Mouse (Mus musculus) mouse embryonic stem cell (cell line): ENCODE data around the gene Tbx6.
"Not testable (repeated sequence)": the region's sequence is repeated elsewhere in the genome, so short reads cannot be mapped to it uniquely, and the experiment has no call there.

Experiments used
- in situ Hi-C, 2 experiments: fragments of 300-500 bp; cut with MboI; formaldehyde crosslinking; loops; 1 replicate in 1 of 2; 3 replicates in 1 of 2; pipeline ENCODE4 v1.14.3; 2019 to 2020; ENCODE audit warnings: low sequenced_read_pairs in 2 of 2, low pct_unique_long_range_greater_than_20kb in 1 of 2, mixed read lengths in 1 of 2; ENCODE audit not compliant: unreplicated experiment in 1 of 2

The Tbx6 gene

DNA sequence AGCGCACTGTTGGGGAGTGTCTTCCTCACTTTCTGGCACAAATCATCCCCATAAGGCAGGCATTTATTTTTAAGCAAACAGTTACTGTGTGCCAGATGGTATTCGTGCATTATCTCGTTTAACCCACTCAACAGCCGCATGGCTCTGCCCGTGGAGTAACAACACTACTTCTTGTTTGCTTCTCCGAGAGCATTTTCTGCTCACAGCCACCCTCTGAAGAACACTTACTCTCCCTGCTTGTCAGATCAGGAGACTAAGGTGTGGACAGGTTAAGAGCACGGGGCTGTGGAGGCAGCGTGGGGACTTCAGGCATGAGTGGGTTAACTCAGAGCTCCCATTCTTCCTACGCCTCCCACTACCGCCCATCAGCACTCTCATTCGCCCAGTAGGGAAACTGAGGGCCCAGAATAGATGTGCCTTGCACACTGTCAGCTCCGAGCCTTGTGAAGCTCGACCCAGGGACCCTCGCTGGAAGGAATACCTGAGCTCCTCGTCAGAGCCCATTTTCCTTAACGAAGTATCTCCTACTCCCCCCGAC lies 18.7 kb upstream of the Tbx6 start:
- in situ Hi-C loops = no loop called here

DNA sequence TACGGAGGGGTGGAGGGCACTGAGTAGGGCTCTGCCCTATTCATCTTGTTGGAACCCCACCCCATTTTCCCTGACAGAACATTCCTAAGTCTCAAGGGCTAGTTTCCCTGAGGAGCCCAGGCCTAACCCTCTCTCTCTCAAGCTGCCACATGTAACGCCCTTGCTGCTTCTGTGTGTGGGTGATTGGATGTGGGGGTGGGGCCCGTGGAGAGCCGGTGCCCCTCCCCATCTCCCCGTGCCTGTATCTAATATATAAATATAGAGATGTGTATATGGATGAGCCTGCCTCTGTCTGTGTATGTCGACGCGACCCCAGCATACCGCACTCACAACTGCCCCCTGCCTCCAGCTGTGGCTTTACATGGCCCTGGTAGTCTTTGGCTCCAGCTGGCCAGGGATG lies 15.7 kb upstream of the Tbx6 start:
- in situ Hi-C loops = no loop called here

DNA sequence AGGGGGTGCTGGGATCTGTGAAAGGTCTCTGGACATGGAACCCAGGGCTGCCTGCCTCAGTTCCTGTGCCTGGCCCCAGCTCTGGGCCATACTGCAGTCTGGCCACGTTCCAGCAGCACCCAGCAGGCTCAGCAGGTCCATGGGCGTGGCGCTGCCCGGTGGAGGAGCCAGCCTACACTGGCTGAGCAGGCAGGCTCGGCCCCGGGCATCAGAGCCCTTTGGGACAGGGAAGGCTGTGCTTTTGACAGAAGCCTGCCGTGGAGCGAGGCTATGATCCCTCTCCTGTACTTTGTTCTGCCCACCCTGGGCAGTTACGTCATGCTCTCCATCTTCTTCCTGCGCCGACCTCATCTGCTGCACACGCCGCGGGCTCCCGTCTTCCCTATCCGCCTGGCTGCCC lies 15.1 kb upstream of the Tbx6 start, which contains the start of gene Gdpd3:
Gdpd3 (plus strand) TSS at position 134 of the 400 bp plus-strand sequence.
- in situ Hi-C loops = no loop called here

DNA sequence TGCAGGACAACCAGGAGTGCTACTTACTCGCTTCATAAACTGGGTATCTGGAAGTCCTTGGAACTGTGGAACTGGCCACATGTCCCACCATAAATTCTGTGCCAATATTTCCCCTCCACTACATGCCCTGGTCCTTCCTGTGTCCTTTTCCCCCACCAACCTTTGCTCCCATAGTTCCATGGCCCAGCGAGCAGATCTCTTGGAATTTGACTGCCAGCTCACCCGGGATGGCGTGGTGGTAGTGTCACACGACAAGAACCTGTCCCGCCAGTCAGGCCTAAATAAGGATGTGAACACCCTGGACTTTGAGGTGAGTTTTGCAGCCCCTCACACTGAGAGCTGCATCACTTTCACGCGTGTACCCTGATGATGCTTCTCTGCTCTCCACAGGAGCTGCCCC lies 14.3 kb upstream of the Tbx6 start:
- in situ Hi-C loops = no loop called here

DNA sequence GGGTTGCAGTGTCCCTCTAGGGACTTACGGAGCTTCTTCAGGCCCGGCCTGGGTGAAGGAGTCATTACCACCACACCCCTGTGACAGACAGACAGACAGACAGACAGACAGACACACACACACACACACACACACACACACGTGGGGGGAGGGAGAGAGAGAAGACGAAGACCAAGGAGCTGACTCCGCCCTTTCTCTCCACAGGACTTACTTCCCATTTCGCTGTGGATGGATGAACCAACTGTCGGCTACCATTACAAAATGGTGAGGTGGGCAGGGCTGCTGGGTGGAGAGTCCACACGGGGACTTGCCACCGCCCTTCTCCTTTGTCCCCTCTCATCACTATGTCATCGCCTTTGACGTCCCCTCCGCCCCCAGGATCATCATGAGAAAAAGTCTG lies 10.5 kb upstream of the Tbx6 start:
- in situ Hi-C loops = no loop called here

DNA sequence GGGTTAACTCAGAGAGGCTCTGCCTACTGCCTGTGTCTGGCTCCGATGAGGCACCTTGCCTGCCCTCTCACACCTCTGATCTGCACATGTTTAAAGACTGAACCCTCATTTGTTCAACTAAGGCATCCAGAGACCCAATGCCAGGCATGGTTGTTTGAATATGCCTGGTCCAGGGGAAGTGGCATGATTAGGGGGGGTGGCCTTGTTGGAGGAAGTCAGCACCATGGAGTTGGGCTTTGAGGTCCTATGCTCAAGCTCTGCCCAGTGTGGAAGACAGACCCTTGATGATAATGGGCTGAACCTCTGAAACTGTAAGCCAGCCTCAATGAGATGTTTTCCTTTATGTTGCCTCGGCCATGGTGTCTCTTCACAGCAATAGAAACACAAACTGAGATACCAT lies 7.9 kb upstream of the Tbx6 start:
- in situ Hi-C loops = no loop called here

DNA sequence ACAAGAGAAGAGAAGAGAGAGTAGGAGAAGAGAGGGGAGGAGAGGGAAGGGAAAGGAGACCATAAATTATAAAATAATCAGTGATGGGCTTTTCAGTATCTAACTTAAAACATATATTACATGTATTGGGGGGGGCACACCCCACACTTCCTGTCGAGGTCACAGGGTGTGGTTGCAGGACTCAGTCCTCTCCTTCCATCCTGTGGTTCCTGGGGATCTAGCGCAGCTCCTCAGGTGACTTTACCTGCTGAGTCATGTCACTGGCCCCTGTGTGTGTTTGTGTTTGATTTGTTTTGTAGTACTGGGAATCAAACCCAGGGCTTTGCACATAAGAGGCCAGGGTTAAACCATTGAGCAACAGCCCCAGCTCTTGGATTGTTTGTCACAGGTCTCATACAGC lies 6.8 kb upstream of the Tbx6 start:
- in situ Hi-C loops = no loop called here

DNA sequence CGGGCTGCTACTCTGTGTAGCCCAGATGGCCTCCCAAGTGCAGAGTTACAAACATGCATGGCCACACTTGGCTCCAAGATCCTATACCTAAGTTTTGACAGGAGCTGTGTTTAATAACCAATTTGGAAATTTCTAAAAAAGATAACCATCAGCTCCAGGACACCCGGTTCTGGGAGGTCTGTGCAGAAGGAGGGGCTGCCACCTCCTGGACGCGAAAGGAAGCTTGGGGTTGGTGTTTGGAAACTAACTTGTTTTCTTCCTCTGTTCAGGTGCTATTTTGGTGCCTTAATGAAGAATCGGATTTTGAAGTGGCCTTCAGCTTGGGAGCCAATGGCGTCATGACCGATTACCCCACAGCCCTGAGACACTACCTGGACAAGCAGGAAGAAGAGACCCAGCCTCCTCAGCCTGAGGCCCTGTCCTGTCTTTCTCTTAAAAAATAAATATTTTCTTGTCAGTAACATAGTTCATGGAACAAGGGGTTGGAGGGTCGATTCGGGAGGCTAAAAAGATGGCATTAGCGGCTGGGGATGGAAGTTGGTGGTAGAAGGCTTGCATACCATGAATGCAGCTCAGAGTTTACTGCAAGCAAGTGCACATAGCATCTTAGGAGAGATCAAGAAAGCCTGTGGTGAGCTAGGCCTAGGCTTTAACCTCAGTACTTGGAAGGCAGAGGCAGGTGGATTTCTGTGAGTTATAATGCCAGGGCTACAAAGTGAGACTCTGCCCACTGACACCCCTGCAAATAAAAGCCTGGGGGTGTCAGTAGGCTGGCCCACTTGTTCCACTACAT lies 5.9 kb upstream of the Tbx6 start:
- in situ Hi-C loops = no loop called here

DNA sequence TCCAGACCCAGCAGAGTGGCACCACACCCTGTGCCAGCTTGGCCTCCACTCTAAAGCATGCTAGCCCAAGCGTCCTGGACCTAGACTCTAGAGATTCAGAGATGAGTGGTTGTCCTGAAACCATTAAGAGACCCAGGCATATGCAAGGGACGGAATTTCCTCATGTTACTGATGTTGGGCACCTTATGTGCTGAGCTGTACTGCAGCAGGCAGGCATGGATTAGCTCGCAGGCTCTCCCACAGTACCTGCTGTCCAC lies 5.4 kb upstream of the Tbx6 start:
- in situ Hi-C loops = no loop called here

DNA sequence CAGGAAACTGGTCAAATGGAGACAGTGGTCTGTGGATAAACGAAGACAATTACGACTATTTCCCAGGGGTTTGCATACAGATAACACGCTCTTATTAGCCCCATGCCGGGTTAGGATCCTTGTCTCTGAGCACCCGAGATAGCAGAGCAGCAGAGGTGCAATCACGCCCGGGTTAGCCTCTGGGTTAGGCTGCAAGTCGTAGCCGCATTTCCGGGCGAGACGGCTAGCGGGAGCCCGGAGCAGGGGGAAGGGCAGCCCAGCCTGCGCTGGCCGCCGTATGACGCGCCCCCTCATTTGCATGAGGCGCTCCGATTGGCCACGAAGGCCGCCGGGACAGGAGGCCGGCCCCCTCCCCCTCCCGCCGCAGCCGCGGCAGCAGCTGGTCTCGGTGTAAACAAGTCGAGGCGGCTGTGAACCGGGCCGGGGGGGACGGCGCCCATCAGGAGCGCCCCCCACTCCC lies 4.7 kb upstream of the Tbx6 start, which contains the start of gene Ypel3:
Ypel3 (plus strand) TSS at position 358 of the 460 bp plus-strand sequence.
- in situ Hi-C loops = no loop called here

DNA sequence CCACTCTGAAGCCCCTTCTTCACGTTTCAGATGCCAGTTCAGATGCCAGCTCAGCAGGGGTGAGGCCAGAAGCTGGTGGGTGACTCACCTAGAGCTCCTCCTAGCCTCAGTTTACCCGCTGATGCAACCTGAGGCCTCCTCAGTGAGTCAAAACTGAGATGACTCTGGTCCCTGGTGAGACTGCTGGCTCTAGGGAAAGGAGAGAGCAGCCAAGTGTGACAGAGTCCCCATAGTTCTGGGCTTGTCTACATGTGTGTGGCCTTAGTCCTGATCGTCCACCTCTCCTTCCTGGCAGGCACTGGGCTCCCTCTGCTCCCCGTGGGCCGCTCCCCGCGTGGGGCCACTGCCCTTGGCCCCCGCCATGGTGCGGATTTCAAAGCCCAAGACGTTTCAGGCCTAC lies 3.8 kb upstream of the Tbx6 start:
- in situ Hi-C loops = no loop called here

DNA sequence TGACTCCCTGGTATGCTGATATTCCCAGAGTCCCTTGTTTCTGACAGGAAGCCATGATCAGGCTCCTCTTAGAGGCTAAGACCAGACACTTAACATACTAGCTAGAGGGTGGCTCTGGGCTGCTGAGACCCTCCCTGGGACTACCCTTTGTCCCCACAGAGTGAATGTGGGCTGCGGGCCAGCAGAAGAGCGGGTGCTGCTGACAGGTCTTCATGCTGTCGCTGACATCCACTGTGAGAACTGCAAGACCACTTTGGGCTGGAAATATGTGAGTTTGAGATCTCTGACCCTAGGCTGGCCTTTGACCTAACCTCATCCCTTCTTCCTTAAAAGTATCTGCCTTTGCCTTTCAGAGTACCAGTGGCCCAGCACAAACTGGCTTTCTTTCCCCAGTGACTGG lies 3.1 kb upstream of the Tbx6 start:
- in situ Hi-C loops = no loop called here

DNA sequence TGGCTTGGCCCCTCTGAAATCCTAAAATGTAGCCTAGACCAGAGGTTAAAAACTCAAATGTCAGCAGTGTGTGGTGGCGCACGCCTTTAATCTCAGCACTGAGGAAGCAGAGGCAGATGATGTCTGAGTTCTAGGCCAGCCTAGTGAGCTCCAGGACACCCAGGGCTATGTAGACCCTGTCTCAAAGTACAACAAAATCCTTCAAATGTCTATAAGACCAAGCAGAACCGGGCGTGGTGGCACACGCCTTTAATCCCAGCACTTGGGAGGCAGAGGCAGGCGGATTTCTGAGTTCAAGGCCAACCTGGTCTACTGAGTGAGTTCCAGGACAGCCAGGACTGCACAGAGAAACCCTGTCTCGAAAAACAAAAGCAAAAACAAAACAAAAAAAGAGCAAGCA lies 2.2 kb upstream of the Tbx6 start:
- in situ Hi-C loops = not testable (repeated sequence)

DNA sequence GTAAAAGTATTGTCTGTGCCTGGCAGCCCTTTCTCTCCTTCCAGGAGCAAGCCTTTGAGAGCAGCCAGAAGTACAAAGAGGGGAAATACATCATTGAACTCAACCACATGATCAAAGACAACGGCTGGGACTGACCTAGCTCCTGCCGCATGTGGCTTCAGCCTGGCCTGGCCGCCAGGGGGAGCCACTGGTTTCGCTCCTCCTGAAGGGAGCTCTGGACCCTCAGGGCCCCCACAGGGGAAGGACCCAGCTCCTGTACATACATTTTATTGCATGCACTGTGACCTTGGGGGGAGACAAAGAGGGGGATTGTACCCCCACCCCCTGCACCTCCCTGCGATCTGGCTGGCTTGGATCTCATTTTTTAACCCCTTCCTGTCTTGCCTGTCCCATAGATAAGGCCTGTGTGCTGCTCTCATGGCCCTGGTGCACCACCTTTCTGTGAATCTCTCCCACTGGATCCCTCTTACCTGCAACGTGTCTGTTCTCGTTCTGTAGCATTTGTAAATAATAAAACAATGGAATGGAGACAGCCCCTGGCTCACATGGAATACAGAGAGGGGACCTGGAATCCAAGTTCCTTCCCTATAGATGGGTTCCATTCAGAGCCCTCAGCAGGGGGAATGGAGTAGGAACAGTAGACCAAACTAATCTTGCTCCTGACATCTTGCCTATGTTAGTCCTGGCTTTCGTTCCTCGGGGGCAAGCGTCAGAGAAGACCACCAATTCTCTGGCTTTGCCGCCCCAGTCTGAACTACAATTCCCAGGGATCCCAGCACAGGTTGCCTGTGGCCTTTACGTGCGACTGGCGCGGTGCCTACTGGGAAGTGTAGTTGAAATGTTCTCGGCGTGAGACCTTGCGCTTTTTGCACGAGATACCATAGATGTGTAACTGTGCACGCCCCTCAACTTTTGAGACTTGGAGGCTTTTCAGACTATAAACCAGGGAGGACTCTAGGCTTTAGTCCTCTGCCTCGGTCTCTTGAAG lies 1.0 kb upstream of the Tbx6 start:
- in situ Hi-C loops = no loop called here

DNA sequence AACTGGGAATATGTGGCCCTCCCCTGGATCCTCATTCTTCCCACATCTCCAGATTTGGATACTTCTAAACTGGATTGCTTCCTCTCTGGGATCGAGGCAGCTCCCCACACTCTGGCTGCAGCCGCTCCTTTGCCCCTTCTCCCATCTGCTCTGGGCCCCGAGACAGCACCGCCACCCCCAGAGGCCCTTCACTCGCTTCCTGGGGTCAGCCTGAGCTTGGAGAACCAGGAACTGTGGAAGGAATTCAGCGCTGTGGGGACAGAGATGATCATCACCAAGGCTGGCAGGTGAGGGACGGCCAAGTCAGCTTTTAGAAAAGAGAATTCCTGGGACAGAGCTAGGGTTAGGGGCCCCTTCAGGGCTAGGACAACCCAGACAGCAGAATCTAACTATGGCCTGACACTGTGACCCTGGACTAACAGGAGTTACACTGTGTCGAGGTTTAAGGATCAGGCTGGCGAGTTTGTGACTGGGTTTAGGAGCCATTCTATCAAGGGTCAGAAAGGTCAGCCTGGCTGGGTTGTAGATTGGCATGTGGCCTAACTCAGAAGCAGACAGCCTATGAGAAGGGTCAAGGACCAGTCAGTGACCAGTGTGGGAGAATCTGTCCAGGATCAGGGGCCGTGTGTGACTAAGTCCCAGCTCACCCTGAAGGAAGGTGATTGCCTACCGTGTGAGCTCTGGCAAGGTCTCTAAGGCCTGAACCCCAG lies 533 bp downstream of the Tbx6 start:
- in situ Hi-C loops = no loop called here

DNA sequence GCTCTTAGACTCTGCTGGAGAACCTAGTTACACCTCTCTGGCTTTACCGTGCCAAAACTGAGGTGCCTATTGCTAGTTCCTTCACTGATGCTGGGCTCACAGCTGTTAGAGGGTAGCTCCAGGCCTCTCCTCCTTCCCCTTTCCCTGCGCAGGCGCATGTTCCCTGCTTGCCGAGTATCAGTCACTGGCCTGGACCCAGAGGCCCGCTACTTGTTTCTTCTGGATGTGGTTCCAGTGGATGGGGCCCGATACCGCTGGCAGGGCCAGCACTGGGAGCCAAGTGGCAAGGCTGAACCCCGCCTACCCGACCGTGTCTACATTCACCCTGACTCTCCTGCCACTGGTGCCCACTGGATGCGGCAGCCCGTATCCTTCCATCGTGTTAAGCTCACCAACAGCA lies 1.4 kb downstream of the Tbx6 start:
- in situ Hi-C loops = no loop called here

DNA sequence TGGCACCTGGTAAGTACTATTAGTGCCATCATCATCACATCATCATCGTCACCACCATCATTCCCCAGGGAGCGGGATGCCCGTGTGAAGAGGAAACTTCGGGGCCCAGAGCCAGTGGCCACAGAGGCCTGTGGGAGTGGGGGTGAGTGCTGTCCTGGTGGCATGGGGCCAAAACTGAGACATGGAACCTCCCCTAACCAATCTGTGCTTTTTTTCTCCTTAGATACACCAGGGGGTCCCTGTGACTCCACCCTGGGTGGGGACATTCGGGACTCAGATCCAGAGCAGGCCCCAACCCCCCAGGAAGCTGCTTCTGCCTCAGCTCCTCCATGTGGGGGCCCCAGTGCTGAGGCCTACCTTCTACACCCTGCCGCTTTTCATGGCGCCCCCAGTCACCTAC lies 3.2 kb downstream of the Tbx6 start:
- in situ Hi-C loops = no loop called here

DNA sequence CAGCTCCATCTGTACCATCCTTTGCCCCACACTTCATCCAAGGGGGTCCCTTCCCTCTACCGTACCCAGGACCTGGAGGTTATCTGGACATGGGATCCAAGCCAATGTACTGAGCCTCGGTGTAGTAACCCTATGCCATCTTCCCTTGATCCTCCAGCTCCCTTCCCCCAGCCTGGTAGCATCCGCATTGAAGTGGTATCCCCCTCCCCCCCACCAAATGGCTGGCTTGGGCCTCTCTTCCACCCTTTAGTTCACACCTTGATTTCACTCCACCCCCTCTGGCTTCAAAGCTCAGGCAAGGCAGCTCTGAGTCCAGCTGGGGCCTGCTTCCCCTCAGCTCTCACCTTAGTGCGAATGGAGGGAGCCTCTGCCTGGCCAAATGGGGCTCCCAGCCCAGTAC lies 3.8 kb downstream of the Tbx6 start:
- in situ Hi-C loops = no loop called here

DNA sequence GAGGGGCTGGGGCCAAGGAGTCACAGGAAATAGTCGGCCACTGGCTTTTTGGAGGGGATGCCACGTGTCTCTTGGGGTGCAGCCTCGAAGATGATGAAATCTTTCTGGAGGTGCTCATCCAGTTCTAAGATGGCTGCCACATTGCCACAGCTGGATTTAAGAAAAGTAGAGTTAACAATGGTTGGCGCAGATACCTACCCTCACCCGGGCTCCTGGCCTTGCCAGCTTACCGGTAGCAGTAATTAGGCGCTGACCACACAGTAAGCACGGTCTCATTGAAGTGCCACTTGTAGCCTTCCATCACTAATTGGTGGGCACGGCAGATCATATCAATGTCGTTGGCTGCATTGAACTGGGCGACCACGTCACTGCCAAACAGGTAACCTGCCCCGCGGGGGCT lies 4.9 kb downstream of the Tbx6 start:
- in situ Hi-C loops = no loop called here
